9 mouse cellular contexts compared by ENCODE assay signal in the genomic region with DNA sequence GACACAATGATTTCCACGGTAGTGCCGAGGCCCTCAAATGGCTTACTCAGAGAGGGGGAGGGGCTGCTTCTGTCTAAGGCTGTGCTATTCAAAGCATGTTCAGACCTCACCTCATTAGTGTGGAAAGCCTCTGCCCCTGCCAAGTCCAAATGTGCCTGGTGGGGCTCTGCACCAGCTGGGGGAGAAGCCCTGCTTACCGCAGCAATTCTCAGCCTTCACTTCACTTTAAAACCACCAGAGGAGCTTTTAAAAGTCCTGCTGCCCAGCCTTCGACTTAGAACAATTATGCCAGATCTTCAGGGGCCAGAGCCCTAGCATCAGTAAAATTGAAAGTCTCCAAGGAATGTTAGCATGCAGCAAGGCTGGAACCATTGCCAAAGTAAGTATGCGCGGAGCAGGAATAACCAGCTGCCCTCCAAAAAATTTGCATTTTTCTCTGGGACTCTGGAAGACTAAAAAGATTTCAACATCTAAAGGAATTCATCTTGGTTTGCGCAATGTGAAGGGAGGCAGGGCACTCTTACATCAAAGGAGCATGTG. TPM values are rescaled to one million over a fixed set of nuclear protein-coding genes. Genes with fewer than 3 reads are reported as not detected.
A peak's percentile ranks its signal among the peaks of the same experiment; 100 is the strongest.
DNase-seq lines count a peak whose midpoint lies in the region; ATAC-seq and TF ChIP-seq lines count a peak whose summit lies in the region.
"Had no signal": no experiment of that assay in that cellular context is flagged by ENCODE, and none has a peak within 500 bp of the region (broad histone marks: within the 10 kb centered on the region; RNA-seq: fewer than 3 reads in every experiment).

No protein-coding gene starts in this region.

- no peaks in the 10 kb centered on the region for H3K36me3 ChIP-seq in stomach, postnatal 0 days (ENCODE audit: control insufficient read depth, insufficient read depth, low read length)
- H3K36me3 ChIP-seq: G1E had no signal

- H3K9ac ChIP-seq in stomach, postnatal 0 days (ENCODE audit: low read length) = no peak overlapping the region

- WGBS in stomach, postnatal 0 days = 28% methylated on average over 7 of the region's 7 CpGs
- 65% methylated on average over 7 of the region's 7 CpGs for WGBS in cerebellum, adult 2 months

- H3K27me3 ChIP-seq in stomach, postnatal 0 days (ENCODE audit: control insufficient read depth, insufficient read depth, low read length) = no peaks in the 10 kb centered on the region
- no peaks in the 10 kb centered on the region for H3K27me3 ChIP-seq in cerebellum, adult 2 months (ENCODE audit: control insufficient read depth, insufficient read depth, low read length)

- no peak overlapping the region for H3K4me3 ChIP-seq in stomach, postnatal 0 days (ENCODE audit: low read depth, low read length)
- H3K4me3 ChIP-seq in cerebellum, adult 2 months (replicated peaks; ENCODE audit: insufficient read depth, low read depth, low read length) = no peak overlapping the region

- peak overlapping the region; percentile 77 for H3K27ac ChIP-seq in stomach, postnatal 0 days (replicated peaks)
- no peak overlapping the region for H3K27ac ChIP-seq in cerebellum, adult 2 months (ENCODE audit: insufficient read depth, low read length)

- TF ChIP-seq EP300 in stomach, postnatal 0 days (optimal IDR thresholded peaks at IDR 0.05) = peak; percentile 77

- no peaks in the 10 kb centered on the region for H3K4me1 ChIP-seq in stomach, postnatal 0 days (replicated peaks; ENCODE audit: control insufficient read depth, insufficient read depth)
- 0 out of 2 replicates have a peak, but pooled peaks cover 7% of the 10 kb centered on the region for H3K4me1 ChIP-seq in cerebellum, adult 2 months (ENCODE audit: control insufficient read depth, insufficient read depth, low read length)

- ATAC-seq in stomach, postnatal 0 days (ENCODE audit: low FRiP score, low TSS enrichment) = peak; percentile 68

- TF ChIP-seq CTCF in stomach, postnatal 0 days (IDR thresholded peaks at IDR 0.05; ENCODE audit: low read depth) = peak; percentile 42
- TF ChIP-seq CTCF in cerebellum, adult 2 months (IDR thresholded peaks at IDR 0.05; ENCODE audit: borderline replicate concordance, insufficient read depth, low read depth, low read length) = no peak

- no peaks in the 10 kb centered on the region for H3K9me3 ChIP-seq in stomach, postnatal 0 days (ENCODE audit: control insufficient read depth, low read length)
- H3K9me3 ChIP-seq: G1E had no signal

- peak overlapping the region; percentile 35 for H3K4me2 ChIP-seq in stomach, postnatal 0 days (replicated peaks; ENCODE audit: low read depth)

- TF ChIP-seq POLR2A in cerebellum, adult 2 months (IDR thresholded peaks at IDR 0.05; ENCODE audit: borderline replicate concordance, insufficient read depth, low read length) = no peak

- DNase-seq in layer of hippocampus, adult 8-10 months (ENCODE audit: low spot score in 2 of 2) = peak; percentile 40 to 42
- no peak for DNase-seq in layer of hippocampus, adult 9-10 months (ENCODE audit: low spot score)
- peak; percentile 59 for DNase-seq in embryo, embryonic 10 days (ENCODE audit: low spot score)
- peak; percentile 66 to 76 for DNase-seq in heart, adult 18-20 months
- DNase-seq in kidney, adult 11 months = peak; percentile 45
- DNase-seq in lung, postnatal 10 days = peak; percentile 87
- peak; percentile 39 for DNase-seq in stomach, postnatal 0 days (ENCODE audit: low spot score)
- DNase-seq in cerebellum, adult 2 months = no peak

RNA-seq across cellular contexts. Expression of a gene that starts 18.0 kb away (rescaled TPM):
- total RNA-seq in layer of hippocampus, adult 8-10 months (2022) = 10 to 100 TPM; 22.8 to 39.8 (median 30.9) TPM
- total RNA-seq in heart, adult 18-20 months (2021) = 10 to 100 TPM; 24.6 to 32.5 TPM
- 38.6 and 39.3 TPM in 2 replicates for polyA plus RNA-seq in stomach, postnatal 0 days (2015; fragmentation: Nextera tagmentation; extraction: Ambion mirVana)
- polyA plus RNA-seq in cerebellum, adult 2 months (2012; rRNA removed) = 32.2 and 32.5 TPM in 2 replicates

RNA-seq across cellular contexts. Expression of a gene that starts 31.5 kb away (rescaled TPM):
- under 1 TPM in 1 of 4 experiments, not detected in 3; 0.13 TPM for total RNA-seq in layer of hippocampus, adult 8-10 months (2022)
- total RNA-seq in heart, adult 18-20 months (2021) = under 1 TPM; 0.07 to 0.18 TPM
- polyA plus RNA-seq in stomach, postnatal 0 days (2015; fragmentation: Nextera tagmentation; extraction: Ambion mirVana) = 0.28 and 0.67 TPM in 2 replicates
- polyA plus RNA-seq in cerebellum, adult 2 months (2012; rRNA removed) = 0.08 and 0.11 TPM in 2 replicates
- polyA plus RNA-seq: G1E had no signal

RNA-seq across cellular contexts. Expression of a gene that starts 53.2 kb away (rescaled TPM):
- total RNA-seq in layer of hippocampus, adult 8-10 months (2022) = 10 to 100 TPM; 43.2 to 57.0 (median 47.7) TPM
- total RNA-seq in heart, adult 18-20 months (2021) = 10 to 100 TPM; 16.7 to 19.3 TPM
- polyA plus RNA-seq in stomach, postnatal 0 days (2015; fragmentation: Nextera tagmentation; extraction: Ambion mirVana) = 26.1 and 31.1 TPM in 2 replicates
- polyA plus RNA-seq in cerebellum, adult 2 months (2012; rRNA removed) = 119 and 121 TPM in 2 replicates

Comparison
In these comparisons a context has a peak if more than half of its experiments do, and no peak if none do; other contexts are left out.
1. DNase-seq: peak in layer of hippocampus, adult 8-10 months (2 of 2), embryo, embryonic 10 days (single experiment), heart, adult 18-20 months (2 of 2), kidney, adult 11 months (single experiment), lung, postnatal 10 days (single experiment) and stomach, postnatal 0 days (single experiment); none in layer of hippocampus, adult 9-10 months (single experiment) and cerebellum, adult 2 months (0 of 2).